9 mouse cellular contexts compared by ENCODE assay signal in the genomic region with DNA sequence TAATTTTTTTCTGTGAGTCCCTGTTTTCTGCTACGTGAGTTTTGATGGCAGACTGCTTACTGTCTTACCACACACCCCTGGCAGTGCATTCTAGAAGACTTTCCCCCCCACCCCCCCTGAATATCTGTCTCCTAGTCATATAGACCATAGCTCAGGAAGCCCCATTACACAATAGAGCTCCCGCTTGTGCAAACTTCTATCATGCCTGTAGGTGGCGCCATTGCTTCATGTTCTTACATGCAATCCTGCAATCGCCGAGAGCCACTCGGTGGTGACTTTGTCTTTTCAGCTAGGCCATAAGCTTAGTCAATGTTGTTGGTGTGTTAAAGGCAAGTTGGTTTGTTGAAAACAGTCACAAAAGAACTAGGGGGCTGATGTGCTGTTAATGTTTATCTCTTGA. TPM values are rescaled to one million over a fixed set of nuclear protein-coding genes. Genes with fewer than 3 reads are reported as not detected.
DNase-seq lines count a peak whose midpoint lies in the region; ATAC-seq and TF ChIP-seq lines count a peak whose summit lies in the region.
"Had no signal": no experiment of that assay in that cellular context is flagged by ENCODE, and none has a peak within 500 bp of the region (broad histone marks: within the 10 kb centered on the region; RNA-seq: fewer than 3 reads in every experiment).

No protein-coding gene starts in this region.

- H3K4me3 ChIP-seq in ES-Bruce4 (ENCODE audit: low read depth, low read length): no peak overlapping the region

- H3K36me3 ChIP-seq in ES-Bruce4 (ENCODE audit: control insufficient read depth, insufficient read depth, low read length, poor library complexity, severe bottlenecking): no peaks in the 10 kb centered on the region

- TF ChIP-seq CTCF in ES-Bruce4 (IDR thresholded peaks at IDR 0.05; ENCODE audit: low read depth, low read length): peak; percentile 75

- H3K4me1 ChIP-seq in ES-Bruce4 (ENCODE audit: control insufficient read depth, insufficient read depth, low read length): no peaks in the 10 kb centered on the region

- intact Hi-C loops in heart, postnatal 36 days (cut with DNase I): loop anchor here (2.0 to 5.0 kb wide), 4 partner anchors 23 to 697 kb away; no protein-coding TSS in a partner anchor

- peak; percentile 94 for DNase-seq in brain, adult 2 months (ENCODE audit: low read depth, low spot score)
- DNase-seq in heart, postnatal 36 days: peak; percentile 72 to 76
- DNase-seq in layer of hippocampus, adult 9-11 months: peak; percentile 67
- peak; percentile 75 to 86 for DNase-seq in lung, postnatal 4 days
- DNase-seq in right cerebral cortex, postnatal 10 days (ENCODE audit: low spot score in 2 of 2): peak; percentile 86 to 91
- DNase-seq in urinary bladder, postnatal 14 days (ENCODE audit: low spot score): peak; percentile 87

- H3K27me3 ChIP-seq in ES-Bruce4 (ENCODE audit: control insufficient read depth, insufficient read depth, low read length, poor library complexity, severe bottlenecking): no peaks in the 10 kb centered on the region

- H3K9me3 ChIP-seq in ES-Bruce4 (replicated peaks; ENCODE audit: control insufficient read depth, insufficient read depth, low read length, poor library complexity, severe bottlenecking): no peaks in the 10 kb centered on the region

- H3K9ac ChIP-seq in ES-Bruce4 (ENCODE audit: low read depth, poor library complexity, severe bottlenecking): no peak overlapping the region

- peak; percentile 57; the same call in 1 of the 2 replicates for ATAC-seq in erythroblast, adult 5-6 weeks (replicated peaks; ENCODE audit: low FRiP score, poor library complexity, severe bottlenecking)

- H3K27ac ChIP-seq in ES-Bruce4 (ENCODE audit: insufficient read depth, low read length): no peak overlapping the region

- TF ChIP-seq EP300 in ES-Bruce4 (IDR thresholded peaks at IDR 0.05; ENCODE audit: insufficient read depth, low read depth, low read length): no peak

- TF ChIP-seq POLR2A in ES-Bruce4 (IDR thresholded peaks at IDR 0.05; ENCODE audit: insufficient read depth, low read length): no peak

RNA-seq across cellular contexts. Expression of gene Atp12a, which starts 10.9 kb away (rescaled TPM):
- 1.7 and 1.9 TPM in 2 replicates for polyA plus RNA-seq in ES-Bruce4 (2011; ENCODE audit: insufficient read depth, insufficient read length, low read depth, missing spikeins)
- not detected in 2 replicates for total RNA-seq in erythroblast, adult 5-6 weeks (2015; ENCODE audit: low replicate concordance)
- total RNA-seq in erythroblast, adult 5-6 weeks (2017; ENCODE audit: low replicate concordance): not detected in 2 replicates
- total RNA-seq in heart, postnatal 36 days (2021): not detected
- polyA plus RNA-seq: liver, embryonic 16.5 days had no signal

RNA-seq across cellular contexts. Expression of gene Rnf17, which starts 26.6 kb away (rescaled TPM):
- polyA plus RNA-seq in ES-Bruce4 (2011; ENCODE audit: insufficient read depth, insufficient read length, low read depth, missing spikeins): 70.2 and 70.7 TPM in 2 replicates
- not detected in 2 replicates for total RNA-seq in erythroblast, adult 5-6 weeks (2015; ENCODE audit: low replicate concordance)
- 5.4 TPM in 1 of 2 replicates, not detected in the other for total RNA-seq in erythroblast, adult 5-6 weeks (2017; ENCODE audit: low replicate concordance)
- under 1 TPM; 0.24 to 0.67 TPM for total RNA-seq in heart, postnatal 36 days (2021)
